Mouse (Mus musculus): ENCODE measurements around the gene Gm12166.

- TF ChIP-seq CTCF (IDR thresholded peaks at IDR 0.05), result no peak
- no peak for TF ChIP-seq EP300 (IDR thresholded peaks at IDR 0.05)
Measured at GRCm38 (mm10) chr11:46068756-46069407, 16.8 kb upstream of the Gm12166 start.

Data from lung, postnatal 0 days (tissue).